10 mouse cellular contexts compared by ENCODE assay signal in genomic region chr7:43378226-43378625, GRCm38 (mm10). TPM values are rescaled to one million over a fixed set of nuclear protein-coding genes. Genes with fewer than 3 reads are reported as not detected.
DNase-seq lines count a peak whose midpoint lies in the region; ATAC-seq and TF ChIP-seq lines count a peak whose summit lies in the region.
"Had no signal": no experiment of that assay in that cellular context is flagged by ENCODE, and none has a peak within 500 bp of the region (broad histone marks: within the 10 kb centered on the region; RNA-seq: fewer than 3 reads in every experiment).

No protein-coding gene starts in this region.

- H3K4me3 ChIP-seq in G1E (ENCODE audit: low read depth, low read length): no peak overlapping the region
- H3K4me3 ChIP-seq: embryonic facial prominence, embryonic 12.5 days; liver, embryonic 15.5 days had no signal

- H3K27me3 ChIP-seq in G1E (ENCODE audit: insufficient read depth, low read length): no peaks in the 10 kb centered on the region
- H3K27me3 ChIP-seq: embryonic facial prominence, embryonic 12.5 days; liver, embryonic 15.5 days had no signal

- ATAC-seq in G1E (ENCODE audit: extremely low read depth, insufficient number of reproducible peaks, low FRiP score, poor library complexity, severe bottlenecking): no peak
- peak; percentile 93 for ATAC-seq in megakaryocyte, adult 5-6 weeks (ENCODE audit: poor library complexity, severe bottlenecking)
- ATAC-seq in erythroid progenitor cell, adult 5-6 weeks (replicated peaks; ENCODE audit: low FRiP score, poor library complexity, severe bottlenecking): no peak

- TF ChIP-seq CTCF in G1E (IDR thresholded peaks at IDR 0.05; ENCODE audit: low read depth, low read length): peak; percentile 63

- H3K9me3 ChIP-seq in G1E (replicated peaks): no peaks in the 10 kb centered on the region
- H3K9me3 ChIP-seq: embryonic facial prominence, embryonic 12.5 days; liver, embryonic 15.5 days had no signal

- no peaks in the 10 kb centered on the region for H3K4me1 ChIP-seq in G1E (ENCODE audit: insufficient read depth, low read depth, low read length)
- H3K4me1 ChIP-seq: embryonic facial prominence, embryonic 12.5 days; liver, embryonic 15.5 days had no signal

- peak; percentile 17 for DNase-seq in gastrocnemius, postnatal 10 days
- DNase-seq in gastrocnemius, postnatal 14 days: no peak
- DNase-seq in 3T3-L1 (ENCODE audit: low read depth, low spot score): peak; percentile 73
- DNase-seq in G1E (ENCODE audit: low spot score): no peak
- DNase-seq in embryo, embryonic 10.5 days (ENCODE audit: low spot score): peak; percentile 77
- DNase-seq in kidney, postnatal 10 days: peak; percentile 49

- intact Hi-C loops in gastrocnemius, postnatal 14 days (cut with DNase I; ENCODE audit: low total_unique reads): loop anchor here (5.0 kb wide), 1 partner anchor 96 kb away; no protein-coding TSS in a partner anchor

- H3K36me3 ChIP-seq in G1E (replicated peaks): no peaks in the 10 kb centered on the region
- H3K36me3 ChIP-seq: embryonic facial prominence, embryonic 12.5 days; liver, embryonic 15.5 days had no signal

RNA-seq across cellular contexts. Expression of gene Siglecf, which starts 27.1 kb away (rescaled TPM):
- not detected for total RNA-seq in gastrocnemius, postnatal 10 days (2021)
- not detected for total RNA-seq in gastrocnemius, postnatal 14 days (2021)
- total RNA-seq in G1E (2014; fragmentation: Nextera tagmentation): not detected in 2 replicates
- 1.4 and 1.5 TPM in 2 replicates for total RNA-seq in G1E (2017)
- polyA plus RNA-seq in G1E (2012): 0.19 and 0.24 TPM in 2 replicates
- 9.6 and 9.9 TPM in 2 replicates for total RNA-seq in megakaryocyte, adult 5-6 weeks (2015)
- total RNA-seq in megakaryocyte, adult 5-6 weeks (2017): 6.5 and 8.7 TPM in 2 replicates
- 6.3 and 10.5 TPM in 2 replicates for total RNA-seq in erythroid progenitor cell, adult 5-6 weeks (2015; ENCODE audit: low replicate concordance)
- 1.8 and 2.9 TPM in 2 replicates for total RNA-seq in erythroid progenitor cell, adult 5-6 weeks (2017; ENCODE audit: low replicate concordance)

RNA-seq across cellular contexts. Expression of gene Siglecg, which starts 29.8 kb away (rescaled TPM):
- under 1 TPM; 0.14 to 0.59 TPM for total RNA-seq in gastrocnemius, postnatal 10 days (2021)
- under 1 TPM in 1 of 2 experiments, not detected in 1; 0.08 TPM for total RNA-seq in gastrocnemius, postnatal 14 days (2021)
- total RNA-seq in G1E (2014; fragmentation: Nextera tagmentation) (not detected in 2 replicates), G1E (2017) (0.06 and 0.11 TPM in 2 replicates)
- polyA plus RNA-seq in G1E (2012): not detected in 2 replicates
- 13.9 and 14.7 TPM in 2 replicates for total RNA-seq in megakaryocyte, adult 5-6 weeks (2015)
- total RNA-seq in megakaryocyte, adult 5-6 weeks (2017): 11.1 and 12.3 TPM in 2 replicates
- 9.4 and 12.2 TPM in 2 replicates for total RNA-seq in erythroid progenitor cell, adult 5-6 weeks (2015; ENCODE audit: low replicate concordance)
- 4.2 and 7.0 TPM in 2 replicates for total RNA-seq in erythroid progenitor cell, adult 5-6 weeks (2017; ENCODE audit: low replicate concordance)

RNA-seq across cellular contexts. Expression of gene Lim2, which starts 49.2 kb away (rescaled TPM):
- not detected for total RNA-seq in gastrocnemius, postnatal 10 days (2021)
- not detected for total RNA-seq in gastrocnemius, postnatal 14 days (2021)
- total RNA-seq in G1E (2014; fragmentation: Nextera tagmentation): not detected in 2 replicates
- total RNA-seq in G1E (2017): not detected in 2 replicates
- 0.04 TPM in 1 of 2 replicates, not detected in the other for polyA plus RNA-seq in G1E (2012)
- total RNA-seq in megakaryocyte, adult 5-6 weeks (2015): not detected in 2 replicates
- not detected in 2 replicates for total RNA-seq in megakaryocyte, adult 5-6 weeks (2017)
- total RNA-seq in erythroid progenitor cell, adult 5-6 weeks (2015; ENCODE audit: low replicate concordance): not detected in 2 replicates
- total RNA-seq in erythroid progenitor cell, adult 5-6 weeks (2017; ENCODE audit: low replicate concordance): not detected in 2 replicates
- polyA plus RNA-seq: liver, embryonic 15.5 days had no signal

RNA-seq across cellular contexts. Expression of gene Nkg7, which starts 58.6 kb away (rescaled TPM):
- not detected for total RNA-seq in gastrocnemius, postnatal 10 days (2021)
- total RNA-seq in gastrocnemius, postnatal 14 days (2021): not detected
- total RNA-seq in G1E (2014; fragmentation: Nextera tagmentation) (not detected in 2 replicates), G1E (2017) (not detected in 2 replicates)
- not detected in 2 replicates for polyA plus RNA-seq in G1E (2012)
- total RNA-seq in megakaryocyte, adult 5-6 weeks (2015): 41.6 and 53.1 TPM in 2 replicates
- total RNA-seq in megakaryocyte, adult 5-6 weeks (2017): 13.1 and 23.4 TPM in 2 replicates
- 114 and 122 TPM in 2 replicates for total RNA-seq in erythroid progenitor cell, adult 5-6 weeks (2015; ENCODE audit: low replicate concordance)
- 9.2 and 24.6 TPM in 2 replicates for total RNA-seq in erythroid progenitor cell, adult 5-6 weeks (2017; ENCODE audit: low replicate concordance)

Comparison
In these comparisons a context has a peak if more than half of its experiments do, and no peak if none do; other contexts are left out.
1. DNase-seq: peak in gastrocnemius, postnatal 10 days (single experiment), 3T3-L1 (single experiment), embryo, embryonic 10.5 days (single experiment) and kidney, postnatal 10 days (single experiment); none in gastrocnemius, postnatal 14 days (single experiment) and G1E (single experiment).